Mouse (Mus musculus) forebrain, embryonic 11.5 days (tissue): ENCODE measurements around the gene Vps53. TPM values are rescaled to one million over a fixed set of nuclear protein-coding genes. Genes with fewer than 3 reads are reported as not detected.

Experiments
- ATAC-seq: fragments of 200-750 bp; cut with Nextera tagmentation; replicated peaks from 2 replicates; pipeline ENCODE4 v1.8.0; 2017; ENCODE audit warnings: moderate TSS enrichment; ENCODE audit not compliant: low FRiP score
- DNase-seq: peaks from one replicate; pipeline ENCODE4 v3.0.0-alpha.2; 2017; ENCODE audit warnings: low spot score
- H3K27ac ChIP-seq: fragments of 300-500 bp; sonication (generic); 2 replicates; pipeline ENCODE4 v1.5.1; 2014; ENCODE audit warnings: low read depth, low read length
- H3K27me3 ChIP-seq: fragments of 300-500 bp; sonication (generic); 2 replicates; pipeline ENCODE4 v1.6.1; 2014; ENCODE audit warnings: mild to moderate bottlenecking, low read length, mixed read lengths; ENCODE audit not compliant: control insufficient read depth, insufficient read depth
- H3K36me3 ChIP-seq: fragments of 300-500 bp; sonication (generic); 2 replicates; pipeline ENCODE4 v1.6.1; 2014; ENCODE audit warnings: mild to moderate bottlenecking, low read length, moderate library complexity, mixed read lengths; ENCODE audit not compliant: control insufficient read depth, insufficient read depth
- H3K4me1 ChIP-seq: fragments of 300-500 bp; sonication (generic); replicated peaks from 2 replicates; pipeline ENCODE4 v1.6.1; 2014; ENCODE audit warnings: low read length, mixed read lengths; ENCODE audit not compliant: control insufficient read depth, insufficient read depth
- H3K4me2 ChIP-seq: fragments of 300-500 bp; sonication (generic); 2 replicates; pipeline ENCODE4 v1.6.1; 2014; ENCODE audit warnings: low read depth, mild to moderate bottlenecking, low read length, moderate library complexity, mixed read lengths; ENCODE audit not compliant: severe bottlenecking
- H3K4me3 ChIP-seq: fragments of 300-500 bp; sonication (generic); 2 replicates; pipeline ENCODE4 v1.5.1; 2014; ENCODE audit warnings: low read depth, low read length
- H3K9ac ChIP-seq: fragments of 300-500 bp; sonication (generic); 2 replicates; pipeline ENCODE4 v1.6.1; 2014; ENCODE audit warnings: low read length
- H3K9me3 ChIP-seq: fragments of 300-500 bp; sonication (generic); 2 replicates; pipeline ENCODE4 v1.6.1; 2016; ENCODE audit warnings: low read length, mixed read lengths; ENCODE audit not compliant: control insufficient read depth
- WGBS: fragments of 180-500 bp; shearing (Covaris S2); extraction: QIAGEN DNeasy Blood & Tissue Kit; methylation state at CpG from one replicate; pipeline ENCODE4 v1.1.7; 2014; 5-methylcytosine and 5-hydroxymethylcytosine counted together
- polyA plus RNA-seq: library from polyadenylated mRNA; unstranded; fragments of >200 nt; fragmentation: Nextera tagmentation; extraction: Ambion mirVana; gene quantifications from 2 replicates; pipeline ENCODE4 v1.2.1, GENCODE M21; 2014

Gene Vps53
- polyA plus RNA-seq, 1 experiment from 2014 or later = 43.6 TPM

DNA sequence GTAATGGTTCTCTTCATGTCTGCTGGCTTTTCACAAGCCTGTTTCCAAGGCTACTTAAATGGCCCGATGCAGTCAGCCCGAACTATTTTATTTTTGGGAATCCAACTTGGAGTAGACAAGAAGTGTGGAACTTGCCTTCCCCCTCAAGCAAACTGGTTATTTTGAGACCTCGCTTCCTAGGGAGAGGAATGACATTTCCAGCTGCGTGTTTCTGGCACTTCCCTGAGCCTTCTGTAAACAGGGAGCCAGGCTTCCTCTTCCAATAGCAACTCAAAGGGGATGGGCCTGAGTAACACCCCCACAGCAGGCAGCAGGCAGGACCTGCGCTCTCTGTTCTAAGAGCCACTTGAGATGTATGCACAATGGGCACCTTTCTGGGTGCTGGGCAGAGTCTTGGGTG, 136.6 kb downstream of the Vps53 start:
- Histone ChIP-seq H3K9me3 (no peaks in the 10 kb centered on the region), H3K27ac (no peak overlapping the region), H3K9ac (no peak overlapping the region), H3K36me3 (no peaks in the 10 kb centered on the region; the same call in 1 of the 2 replicates), H3K4me3 (no peak overlapping the region), H3K27me3 (no peaks in the 10 kb centered on the region), H3K4me2 (no peak overlapping the region), H3K4me1 (no peaks in the 10 kb centered on the region; the same call in 1 of the 2 replicates)
- no peak for DNase-seq
- 51% methylated on average over 5 of the region's 5 CpGs for WGBS
- no peak for ATAC-seq

DNA sequence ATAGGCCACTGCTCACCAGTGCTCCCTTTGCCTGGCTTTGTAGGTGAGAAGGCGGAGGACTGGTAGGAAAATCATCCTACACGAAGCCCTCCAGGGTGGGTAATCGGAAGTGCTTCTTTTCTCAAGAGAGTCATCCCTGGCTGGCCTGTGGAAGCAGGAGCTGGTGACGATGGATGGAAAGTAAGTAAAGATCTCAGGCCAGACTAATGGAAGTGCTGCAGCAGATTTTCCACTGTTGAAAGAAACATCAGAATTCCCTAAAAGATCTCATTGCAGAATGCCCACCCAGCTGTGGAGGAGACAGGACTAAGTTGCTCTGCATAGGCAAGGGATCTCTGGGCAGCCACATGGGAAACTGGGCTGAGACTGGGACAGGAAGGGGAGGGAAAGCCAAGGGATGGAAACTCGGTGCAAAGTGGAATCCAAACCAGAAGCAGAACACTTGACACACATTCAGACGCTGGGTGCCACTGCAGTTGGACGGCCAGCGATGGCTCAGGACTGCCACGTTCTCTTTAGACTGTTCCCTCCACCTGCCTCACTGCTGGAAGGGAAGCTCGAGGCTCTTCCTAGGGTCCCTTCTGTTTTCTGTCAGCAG, 137.3 kb downstream of the Vps53 start:
- H3K36me3 ChIP-seq = no peaks in the 10 kb centered on the region; the same call in 1 of the 2 replicates
- H3K9me3 ChIP-seq = no peaks in the 10 kb centered on the region
- no peak overlapping the region for H3K9ac ChIP-seq
- DNase-seq = no peak
- H3K4me1 ChIP-seq = no peaks in the 10 kb centered on the region; the same call in 1 of the 2 replicates
- H3K4me2 ChIP-seq = no peak overlapping the region
- ATAC-seq = no peak
- WGBS = 72% methylated on average over 10 of the region's 10 CpGs
- no peak overlapping the region for H3K4me3 ChIP-seq
- no peaks in the 10 kb centered on the region for H3K27me3 ChIP-seq
- H3K27ac ChIP-seq = no peak overlapping the region

DNA sequence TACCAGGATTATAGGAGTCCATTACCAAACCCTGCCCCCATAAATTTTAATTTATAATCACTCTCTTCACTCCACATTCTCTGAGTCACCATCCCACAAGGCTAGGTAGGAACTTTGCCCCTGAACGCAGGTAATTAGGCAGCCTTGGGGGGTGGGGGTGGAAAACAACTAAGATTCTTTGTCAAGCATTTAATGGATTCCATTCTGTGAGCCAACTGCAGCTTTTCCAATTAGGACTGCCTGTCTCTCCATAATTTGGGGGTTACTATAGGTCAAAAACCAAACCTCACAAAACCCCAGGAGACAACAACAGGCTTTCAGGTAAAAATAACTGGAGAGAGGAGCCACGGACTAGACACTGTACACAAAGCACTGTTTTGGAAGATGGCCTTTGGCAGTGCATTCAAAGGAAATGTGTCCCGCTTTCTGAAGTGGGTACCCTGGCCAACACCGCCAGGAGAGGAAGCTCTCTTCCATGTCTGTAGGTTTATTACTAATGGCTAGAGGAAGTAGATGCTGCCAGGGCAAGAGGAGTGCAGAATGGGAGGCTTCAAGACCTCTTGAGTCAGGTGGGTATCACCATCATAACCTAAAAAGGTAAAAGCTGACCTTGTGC, 138.6 kb downstream of the Vps53 start:
- DNase-seq = no peak
- H3K27ac ChIP-seq = no peak overlapping the region
- H3K4me3 ChIP-seq = no peak overlapping the region
- no peaks in the 10 kb centered on the region for H3K9me3 ChIP-seq
- ATAC-seq = no peak
- H3K27me3 ChIP-seq = no peaks in the 10 kb centered on the region
- H3K4me1 ChIP-seq = no peaks in the 10 kb centered on the region; the same call in 1 of the 2 replicates
- no peaks in the 10 kb centered on the region for H3K36me3 ChIP-seq
- no peak overlapping the region for H3K4me2 ChIP-seq
- 70% methylated on average over 4 of the region's 4 CpGs for WGBS
- H3K9ac ChIP-seq = no peak overlapping the region

DNA sequence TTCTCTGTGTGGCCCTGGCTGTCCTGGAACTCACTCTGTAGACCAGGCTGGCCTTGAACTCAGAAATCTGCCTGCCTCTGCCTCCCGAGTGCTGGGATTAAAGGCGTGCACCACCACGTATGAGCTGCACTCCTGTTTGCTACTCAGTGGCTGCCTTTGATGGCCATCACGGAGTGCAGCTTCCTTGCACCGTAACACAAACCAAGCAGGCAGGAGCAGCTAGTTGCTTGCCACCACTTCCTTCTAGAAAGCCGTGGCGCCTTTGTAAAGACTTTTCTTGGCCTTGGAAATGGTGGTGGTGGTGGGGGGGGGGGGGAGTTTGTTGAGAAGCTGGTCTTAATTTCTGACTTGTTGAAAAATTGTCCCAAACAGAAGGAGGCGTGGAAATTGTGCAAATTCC, 139.3 kb downstream of the Vps53 start:
- Histone ChIP-seq H3K9ac (no peak overlapping the region), H3K4me1 (no peaks in the 10 kb centered on the region; the same call in 1 of the 2 replicates), H3K9me3 (no peaks in the 10 kb centered on the region), H3K27me3 (no peaks in the 10 kb centered on the region), H3K27ac (no peak overlapping the region), H3K4me2 (no peak overlapping the region), H3K4me3 (no peak overlapping the region), H3K36me3 (no peaks in the 10 kb centered on the region)
- ATAC-seq (no peak), DNase-seq (no peak)
- 87% methylated on average over 8 of the region's 8 CpGs for WGBS

DNA sequence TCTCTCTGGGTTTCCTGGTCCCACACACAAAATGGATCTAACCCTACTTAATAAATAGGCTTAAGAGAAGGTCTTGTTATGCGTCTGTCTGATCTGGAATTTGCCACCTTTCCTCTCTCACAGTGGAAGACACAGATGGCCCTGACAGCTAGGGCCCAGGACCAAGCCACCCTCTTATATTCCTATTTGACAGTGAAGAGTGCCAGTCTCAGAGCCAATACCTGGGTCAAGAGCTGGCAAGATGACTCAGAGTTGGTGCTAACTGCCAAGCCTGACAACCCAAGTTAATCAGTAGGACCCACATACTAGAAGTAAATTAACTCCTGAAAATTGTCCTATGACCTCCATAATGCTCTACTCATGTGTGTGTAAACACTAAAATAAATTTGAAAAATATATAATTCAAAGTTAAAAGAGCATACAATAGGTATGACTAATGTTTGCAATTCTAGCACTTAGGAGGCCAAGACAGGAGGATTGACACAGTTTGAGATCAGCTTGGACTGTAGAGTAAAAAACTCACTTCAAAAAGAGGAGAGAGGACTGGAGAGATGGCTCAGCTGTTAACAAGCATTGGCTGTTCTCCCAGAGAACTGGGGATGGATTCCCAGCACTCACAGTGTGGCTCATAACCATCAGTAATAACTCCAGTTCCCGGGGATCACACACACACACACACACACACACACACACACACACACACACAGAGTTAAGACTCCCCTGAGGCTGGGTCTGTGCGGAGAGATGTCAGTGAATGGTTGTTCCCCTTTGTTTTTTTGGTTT, 140.0 kb downstream of the Vps53 start:
- no peaks in the 10 kb centered on the region for H3K9me3 ChIP-seq
- H3K36me3 ChIP-seq = no peaks in the 10 kb centered on the region
- no peaks in the 10 kb centered on the region; the same call in 1 of the 2 replicates for H3K4me1 ChIP-seq
- no peak for ATAC-seq
- no peaks in the 10 kb centered on the region for H3K27me3 ChIP-seq
- 84% methylated on average over 3 of the region's 3 CpGs for WGBS
- H3K4me2 ChIP-seq = no peak overlapping the region
- H3K27ac ChIP-seq = no peak overlapping the region
- H3K9ac ChIP-seq = no peak overlapping the region
- no peak overlapping the region for H3K4me3 ChIP-seq
- no peak for DNase-seq

DNA sequence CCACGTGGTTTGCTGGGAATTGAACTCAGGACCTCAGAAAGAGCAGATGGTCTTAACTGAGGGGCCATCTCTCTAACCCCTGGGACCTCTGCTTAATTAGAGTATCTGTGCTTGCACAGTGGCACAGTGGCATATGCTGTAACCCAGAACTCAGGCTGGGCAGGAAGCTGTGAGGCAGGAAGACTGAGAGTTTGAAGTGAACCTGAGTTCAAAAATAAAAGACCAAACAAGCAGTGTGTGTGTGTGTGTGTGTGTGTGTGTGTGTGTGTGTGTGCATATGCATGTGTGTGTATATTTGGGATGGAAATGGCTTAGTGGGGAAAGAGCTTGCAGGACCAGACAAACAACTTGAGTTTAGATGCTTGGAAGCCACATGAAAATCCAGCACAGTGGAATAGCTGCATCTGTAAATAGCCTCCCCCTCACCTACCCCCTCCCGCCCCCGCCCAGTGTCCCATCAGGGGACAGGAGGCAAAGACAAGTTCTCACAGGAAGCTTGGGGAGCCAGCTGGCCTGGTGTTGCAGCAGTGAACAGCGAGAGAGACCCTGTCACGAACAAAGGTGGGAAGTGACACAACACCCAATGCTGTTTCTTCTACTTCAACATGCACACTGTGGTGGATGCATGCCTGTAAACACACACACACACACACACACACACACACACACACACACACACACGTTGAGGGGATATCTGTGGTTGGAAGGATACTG, 141.7 kb downstream of the Vps53 start:
- no peak for ATAC-seq
- no peak overlapping the region for H3K9ac ChIP-seq
- WGBS = 56% methylated on average over 6 of the region's 6 CpGs
- H3K36me3 ChIP-seq = no peaks in the 10 kb centered on the region
- H3K9me3 ChIP-seq = no peaks in the 10 kb centered on the region
- H3K4me3 ChIP-seq = no peak overlapping the region
- H3K27me3 ChIP-seq = no peaks in the 10 kb centered on the region
- no peak overlapping the region for H3K4me2 ChIP-seq
- no peak overlapping the region for H3K27ac ChIP-seq
- no peak for DNase-seq
- H3K4me1 ChIP-seq = no peaks in the 10 kb centered on the region; the same call in 1 of the 2 replicates

DNA sequence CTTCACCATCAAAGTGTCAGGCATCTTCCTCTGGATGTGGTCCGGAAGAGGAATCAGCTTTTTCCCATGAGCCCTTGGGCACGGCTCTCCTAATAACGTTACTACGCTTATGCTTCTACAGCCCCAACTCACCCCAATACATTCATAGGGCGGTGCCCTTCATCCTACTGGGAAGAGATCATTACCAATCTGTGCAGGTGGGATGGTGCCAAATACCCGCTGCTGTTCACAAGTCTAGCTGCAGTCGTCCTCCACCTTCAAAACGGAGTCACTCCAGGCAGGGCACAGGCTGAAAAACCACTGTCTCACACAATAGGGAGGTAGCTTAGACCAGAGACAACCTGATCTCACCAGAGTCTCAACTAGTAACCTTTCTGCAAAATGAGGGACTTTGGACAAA, 144.3 kb downstream of the Vps53 start:
- Histone ChIP-seq H3K27ac (no peak overlapping the region), H3K36me3 (no peaks in the 10 kb centered on the region), H3K4me3 (no peak overlapping the region), H3K4me2 (no peak overlapping the region; the same call in 1 of the 2 replicates), H3K4me1 (no peaks in the 10 kb centered on the region), H3K27me3 (no peaks in the 10 kb centered on the region; the same call in 1 of the 2 replicates), H3K9ac (no peak overlapping the region), H3K9me3 (no peaks in the 10 kb centered on the region)
- ATAC-seq (no peak), DNase-seq (no peak)
- WGBS = 84% methylated on average over 8 of the region's 8 CpGs

DNA sequence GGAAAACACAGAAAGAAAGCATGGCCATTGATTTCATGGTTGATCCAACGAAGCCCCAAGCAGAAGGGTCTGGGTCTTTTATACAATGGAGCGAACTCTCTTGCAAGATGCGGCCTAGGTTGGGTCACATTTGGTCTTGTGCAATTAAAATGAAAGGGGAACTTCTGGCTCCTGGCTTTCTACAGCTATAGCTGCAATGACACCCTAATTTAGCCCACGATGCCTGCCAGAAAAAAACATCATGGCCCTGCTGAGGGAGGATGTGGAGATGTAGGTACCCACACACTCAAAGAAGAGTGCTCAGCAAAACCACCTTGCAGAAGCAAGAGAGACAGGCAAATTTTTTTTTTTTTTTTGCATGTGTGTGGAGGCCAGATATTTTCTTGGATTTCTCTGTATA, 145.6 kb downstream of the Vps53 start:
- Histone ChIP-seq H3K27me3 (no peaks in the 10 kb centered on the region; the same call in 1 of the 2 replicates), H3K4me1 (no peaks in the 10 kb centered on the region), H3K4me2 (no peak overlapping the region), H3K36me3 (no peaks in the 10 kb centered on the region), H3K9ac (no peak overlapping the region), H3K27ac (no peak overlapping the region), H3K4me3 (no peak overlapping the region), H3K9me3 (no peaks in the 10 kb centered on the region)
- 88% methylated on average over 4 of the region's 4 CpGs for WGBS
- DNase-seq (no peak), ATAC-seq (no peak)
